Mouse (Mus musculus) CD4-positive helper T cell, adult 2 months (primary cell): ENCODE measurements around the gene Rab3c.

Experiments used
- DNase-seq: peaks from one replicate; pipeline ENCODE4 v3.0.0-alpha.2; 2012; ENCODE audit warnings: low read depth, missing footprints, low spot score

The Rab3c gene

DNA sequence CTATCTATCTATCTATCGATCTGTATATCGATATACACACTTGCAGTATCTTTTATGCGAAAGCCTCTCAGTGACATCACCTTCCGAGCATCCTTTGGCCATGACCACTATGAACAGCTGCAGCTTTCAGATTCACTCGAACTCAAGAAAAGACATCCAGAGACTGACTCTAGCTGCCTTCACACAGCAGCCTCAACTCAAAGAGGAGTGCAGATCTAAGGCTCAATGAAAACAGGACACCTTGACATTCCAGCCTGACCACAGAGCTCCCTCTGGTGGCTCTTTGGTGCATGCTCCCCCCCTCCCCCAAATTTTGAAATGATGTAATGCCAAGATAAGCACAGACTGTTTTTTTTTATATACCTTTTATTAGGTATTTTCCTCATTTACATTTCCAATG, 257.8 kb downstream of the Rab3c start:
- DNase-seq: peak; percentile 52

DNA sequence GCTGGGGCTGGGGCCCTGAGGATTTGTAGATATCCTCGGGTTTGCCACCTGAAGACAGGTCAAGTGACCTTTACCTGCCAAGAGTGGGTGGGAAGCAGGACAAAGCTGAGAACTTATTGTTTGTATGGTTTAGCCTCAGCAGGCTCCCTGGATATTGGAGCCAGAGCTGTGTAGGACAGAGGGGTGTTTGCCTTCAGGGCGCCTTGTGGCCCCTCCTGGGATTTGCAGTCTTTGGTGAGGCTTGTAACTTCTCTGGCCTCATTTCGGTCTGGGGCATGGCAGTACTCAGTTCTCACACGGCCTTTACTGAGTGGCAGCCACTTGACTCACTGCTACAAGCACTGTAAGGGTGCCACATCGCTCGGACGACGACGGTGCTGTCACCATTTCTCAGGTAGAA, 261.0 kb downstream of the Rab3c start:
- no peak for DNase-seq

DNA sequence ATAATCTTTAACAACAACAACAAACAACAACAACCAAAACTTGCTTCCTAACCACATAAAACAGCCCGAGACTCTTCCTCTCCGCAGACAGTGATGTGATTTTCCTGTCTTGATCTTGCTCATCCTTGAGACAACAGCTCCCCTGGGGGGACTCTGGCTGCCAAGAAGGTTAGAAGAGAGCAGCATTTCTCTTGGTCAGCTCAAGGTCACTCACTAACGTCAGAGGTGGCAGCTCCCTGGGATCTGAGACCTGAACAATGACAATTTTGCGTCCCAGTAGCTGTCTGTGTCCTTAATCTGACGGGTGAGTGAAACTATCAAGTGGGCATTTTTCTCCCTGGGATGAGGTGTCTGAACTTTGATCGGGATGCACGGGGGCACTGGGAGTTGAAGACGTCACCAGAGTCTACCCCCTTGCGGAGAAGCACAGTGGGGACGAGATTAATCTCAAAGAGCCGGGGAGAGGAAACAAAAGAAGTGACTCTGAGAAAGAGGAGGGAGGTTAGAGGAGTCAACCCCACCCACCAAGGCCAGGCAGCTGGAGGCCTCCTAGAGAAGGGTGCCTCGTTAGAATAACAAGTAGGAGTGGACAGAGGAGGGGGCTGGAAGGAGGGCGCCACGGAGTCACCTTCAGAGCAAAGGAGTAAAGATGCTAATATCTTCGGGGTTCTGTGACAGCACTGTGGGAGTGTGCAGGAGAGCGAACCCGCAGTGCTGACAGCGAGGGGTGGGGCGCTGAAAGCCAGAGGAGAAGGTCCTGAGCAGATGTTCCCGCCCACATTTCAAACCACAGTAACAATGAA, 261.7 kb downstream of the Rab3c start:
- peak; percentile 48 for DNase-seq

DNA sequence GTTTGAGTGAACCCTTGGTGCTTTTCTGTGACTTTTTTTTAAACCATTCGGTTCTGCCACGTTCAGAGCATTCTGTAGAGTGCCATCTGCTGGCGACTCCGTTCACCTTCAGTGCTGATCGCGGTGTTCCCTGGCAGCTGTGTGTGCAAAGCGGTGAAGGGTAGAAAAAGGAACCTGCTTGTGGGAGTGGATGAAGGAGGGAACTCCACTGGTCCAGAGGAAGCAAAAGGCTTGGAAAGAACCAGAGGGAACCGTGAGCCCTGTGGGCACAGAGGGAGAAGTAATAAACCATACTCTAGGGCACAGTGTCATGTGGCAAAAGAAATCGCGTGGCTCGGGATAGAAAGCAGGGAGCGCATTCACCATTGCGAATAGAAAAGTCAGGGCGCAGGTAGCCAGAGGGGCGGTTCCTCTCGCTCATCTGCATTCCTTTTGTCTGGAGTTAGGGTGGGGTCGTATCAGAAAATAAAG, 262.3 kb downstream of the Rab3c start:
- DNase-seq: peak; percentile 72

DNA sequence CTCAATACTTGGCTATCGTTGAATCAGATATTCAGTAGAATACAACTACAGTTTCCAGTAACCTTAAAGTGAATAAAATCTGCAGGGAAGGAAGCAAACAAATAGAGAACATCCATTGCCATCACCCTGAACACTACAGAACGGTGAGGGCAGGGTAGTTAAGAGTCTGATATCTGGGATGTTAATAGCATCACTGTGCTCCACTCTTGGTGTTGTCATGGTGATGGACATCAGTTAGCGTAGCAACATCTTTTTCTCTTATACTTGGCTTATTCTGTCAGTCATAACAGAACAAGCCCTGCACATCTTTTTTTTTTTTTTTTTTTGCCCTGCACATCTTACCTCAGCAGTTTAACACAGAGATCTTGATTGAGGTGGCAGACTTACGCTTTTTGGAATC, 268.8 kb downstream of the Rab3c start:
- no peak for DNase-seq

DNA sequence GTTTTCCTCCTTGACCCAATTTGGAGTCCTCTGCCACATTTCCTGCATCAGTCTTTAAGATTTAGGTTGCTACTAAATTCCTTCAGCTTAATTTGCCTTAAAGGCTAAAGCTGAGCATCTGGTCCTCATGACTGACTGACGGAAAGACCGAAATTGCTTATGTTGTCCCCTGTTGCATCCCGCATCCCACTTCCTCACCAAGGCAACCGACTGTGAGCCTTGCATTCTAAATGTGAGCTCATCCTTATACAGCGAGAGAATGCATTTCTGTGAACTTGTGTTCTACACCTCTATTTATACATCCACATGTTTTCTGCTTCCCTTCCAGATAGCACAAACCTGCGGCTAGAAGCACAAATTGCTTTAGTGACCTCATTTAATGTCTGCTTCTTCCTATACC, 269.9 kb downstream of the Rab3c start:
- DNase-seq: no peak

DNA sequence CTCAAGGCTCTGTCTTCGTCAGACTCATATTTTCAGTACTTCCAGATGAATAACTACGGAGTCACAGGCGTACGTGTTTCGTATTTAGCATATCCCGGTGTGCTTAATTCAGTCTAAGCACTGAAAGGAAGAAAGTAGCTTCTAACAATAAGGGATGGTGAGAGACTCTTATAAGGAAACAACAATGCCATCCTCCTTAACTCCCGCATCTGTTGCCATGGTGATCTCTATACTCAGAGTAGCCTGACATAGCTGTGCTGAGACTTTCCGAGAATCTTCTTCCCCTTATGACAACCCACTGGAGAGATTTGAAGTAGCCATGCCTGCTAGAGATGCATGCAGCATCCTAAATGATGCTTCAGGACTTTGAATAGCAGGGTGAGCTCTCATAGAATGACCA, 272.3 kb downstream of the Rab3c start:
- DNase-seq: no peak

DNA sequence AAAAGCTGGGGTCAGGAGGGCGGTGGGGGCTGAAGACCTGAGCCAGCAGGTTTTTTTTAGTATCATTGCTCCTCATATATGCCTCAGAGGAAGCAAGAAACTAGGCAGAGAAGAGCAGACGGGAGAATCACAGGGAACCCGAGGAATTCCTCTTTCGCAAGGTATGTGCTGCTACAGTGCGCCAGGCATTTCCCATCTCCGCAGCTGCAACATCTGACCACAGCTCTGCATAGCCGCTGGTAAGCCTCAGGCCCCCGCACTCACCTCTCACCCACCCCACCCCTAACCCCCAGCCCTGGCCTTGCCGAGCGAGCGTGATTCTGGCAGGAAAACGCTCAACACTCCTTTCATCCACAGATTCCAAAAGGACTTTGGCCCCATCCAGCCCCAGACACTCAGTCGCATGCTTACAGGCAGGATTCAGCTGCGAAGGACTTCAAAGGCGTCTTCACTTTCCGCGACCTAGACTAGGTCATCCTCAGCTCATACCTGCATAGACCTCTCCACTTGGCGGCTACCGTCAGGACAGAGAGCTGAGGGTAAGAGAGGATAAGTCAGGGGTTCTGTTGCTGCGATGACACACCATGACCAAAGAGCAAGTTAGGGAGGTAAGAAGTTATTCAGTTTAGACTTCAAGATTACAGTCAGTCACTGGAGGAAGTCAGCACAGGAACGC, 274.6 kb downstream of the Rab3c start:
- no peak for DNase-seq
